Mouse (Mus musculus): ENCODE measurements around the gene 4933424G06Rik. TPM values are rescaled to one million over a fixed set of nuclear protein-coding genes. Genes with fewer than 3 reads are reported as not detected.
"Not testable (repeated sequence)": the region's sequence is repeated elsewhere in the genome, so short reads cannot be mapped to it uniquely, and the experiment has no call there.

4933424G06Rik gene
- total RNA-seq (2014; rRNA removed), result not detected in 2 replicates
- polyA plus RNA-seq (2015; fragmentation: Nextera tagmentation; extraction: Ambion mirVana), result 0.81 and 2.1 TPM in 2 replicates

- ATAC-seq (ENCODE audit: low FRiP score) (peak; percentile 96), DNase-seq (ENCODE audit: low spot score) (peak; percentile 99)
- Histone ChIP-seq H3K4me2 (ENCODE audit: low read depth, low read length, poor library complexity, severe bottlenecking) (peak within 1 kb of the TSS; percentile 81), H3K9me3 (ENCODE audit: low read length) (no peaks in the 10 kb centered on the region), H3K4me1 (ENCODE audit: insufficient read depth, low read length) (no peaks in the 10 kb centered on the region; the same call in 1 of the 2 replicates), H3K4me3 (ENCODE audit: low read depth, low read length) (peak within 1 kb of the TSS; percentile 99), H3K36me3 (ENCODE audit: insufficient read depth, low read length) (peaks cover 23% of the 10 kb centered on the region), H3K27ac (ENCODE audit: low read depth, low read length) (peak within 1 kb of the TSS; percentile 86), H3K27me3 (ENCODE audit: insufficient read depth, low read length) (no peaks in the 10 kb centered on the region), H3K9ac (replicated peaks; ENCODE audit: low read length, poor library complexity, severe bottlenecking) (peak within 1 kb of the TSS; percentile 93)
- no peak for TF ChIP-seq CTCF (IDR thresholded peaks at IDR 0.05)
- WGBS, result under 1% methylated on average over 28 of the region's 29 CpGs
These were observed at the start of gene 4933424G06Rik for GRCm38 (mm10) chr1:36709854-36710280. Gene 4933424G06Rik, plus strand, starts transcription at chr1:36710149.

DNA sequence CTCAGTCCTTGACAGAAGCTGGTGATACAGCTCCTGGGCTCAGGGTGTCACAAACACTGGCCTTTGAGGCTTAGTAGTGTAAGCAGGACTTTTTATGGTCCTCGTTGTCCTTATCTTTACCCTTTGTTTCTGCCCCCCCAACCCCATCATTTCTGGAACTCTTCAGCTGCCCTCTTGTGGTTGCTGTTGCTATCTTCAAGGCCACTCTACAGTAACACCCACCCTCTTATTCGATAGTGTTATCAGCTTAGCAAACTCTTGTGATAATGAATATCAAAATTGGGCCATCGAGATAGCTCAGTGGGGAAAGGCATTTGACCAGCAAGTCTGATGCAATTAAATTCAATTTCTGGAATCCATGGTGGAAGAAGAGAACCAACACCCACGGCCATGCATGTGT, 45.5 kb upstream of the 4933424G06Rik start:
- no peak overlapping the region for H3K9ac ChIP-seq (replicated peaks; ENCODE audit: low read length, poor library complexity, severe bottlenecking)
- peak; percentile 65 for TF ChIP-seq CTCF (IDR thresholded peaks at IDR 0.05)
- WGBS, result 76% methylated on average over 4 of the region's 4 CpGs
- peak; percentile 37 for DNase-seq (ENCODE audit: low spot score)
- no peak overlapping the region for H3K4me2 ChIP-seq (ENCODE audit: low read depth, low read length, poor library complexity, severe bottlenecking)
- no peak overlapping the region for H3K27ac ChIP-seq (ENCODE audit: low read depth, low read length)
- H3K9me3 ChIP-seq (ENCODE audit: low read length), result no peaks in the 10 kb centered on the region
- H3K36me3 ChIP-seq (ENCODE audit: insufficient read depth, low read length), result no peaks in the 10 kb centered on the region
- no peaks in the 10 kb centered on the region for H3K27me3 ChIP-seq (ENCODE audit: insufficient read depth, low read length)
- H3K4me3 ChIP-seq (ENCODE audit: low read depth, low read length), result no peak overlapping the region
- no peak for ATAC-seq (ENCODE audit: low FRiP score)
- no peaks in the 10 kb centered on the region for H3K4me1 ChIP-seq (ENCODE audit: insufficient read depth, low read length)

GRCm38 (mm10) chr1:36665165-36665723, 44.7 kb upstream of the 4933424G06Rik start:
- no peaks in the 10 kb centered on the region for H3K27me3 ChIP-seq (ENCODE audit: insufficient read depth, low read length)
- WGBS, result 71% methylated on average over 11 of the region's 11 CpGs
- TF ChIP-seq CTCF (IDR thresholded peaks at IDR 0.05), result no peak

GRCm38 (mm10) chr1:36665934-36666333, 44.0 kb upstream of the 4933424G06Rik start:
- ATAC-seq (ENCODE audit: low FRiP score) (no peak), DNase-seq (ENCODE audit: low spot score) (no peak)
- Histone ChIP-seq H3K9ac (replicated peaks; ENCODE audit: low read length, poor library complexity, severe bottlenecking) (no peak overlapping the region), H3K27me3 (ENCODE audit: insufficient read depth, low read length) (no peaks in the 10 kb centered on the region), H3K4me3 (ENCODE audit: low read depth, low read length) (no peak overlapping the region), H3K4me2 (ENCODE audit: low read depth, low read length, poor library complexity, severe bottlenecking) (no peak overlapping the region), H3K9me3 (ENCODE audit: low read length) (no peaks in the 10 kb centered on the region), H3K36me3 (ENCODE audit: insufficient read depth, low read length) (no peaks in the 10 kb centered on the region), H3K4me1 (ENCODE audit: insufficient read depth, low read length) (no peaks in the 10 kb centered on the region), H3K27ac (ENCODE audit: low read depth, low read length) (no peak overlapping the region)
- no peak for TF ChIP-seq CTCF (IDR thresholded peaks at IDR 0.05)
- WGBS, result 67% methylated on average over 4 of the region's 4 CpGs

More at GRCm38 (mm10) chr1:36665165-36665723, 44.7 kb upstream of the 4933424G06Rik start:
- Histone ChIP-seq H3K27ac (ENCODE audit: low read depth, low read length) (no peak overlapping the region), H3K4me2 (ENCODE audit: low read depth, low read length, poor library complexity, severe bottlenecking) (no peak overlapping the region), H3K9me3 (ENCODE audit: low read length) (no peaks in the 10 kb centered on the region), H3K36me3 (ENCODE audit: insufficient read depth, low read length) (no peaks in the 10 kb centered on the region), H3K4me3 (ENCODE audit: low read depth, low read length) (no peak overlapping the region), H3K9ac (replicated peaks; ENCODE audit: low read length, poor library complexity, severe bottlenecking) (no peak overlapping the region), H3K4me1 (ENCODE audit: insufficient read depth, low read length) (no peaks in the 10 kb centered on the region)
- ATAC-seq (ENCODE audit: low FRiP score), result no peak
- no peak for DNase-seq (ENCODE audit: low spot score)

GRCm38 (mm10) chr1:36668007-36668406, 41.9 kb upstream of the 4933424G06Rik start:
- ATAC-seq (ENCODE audit: low FRiP score); H3K9ac ChIP-seq (replicated peaks; ENCODE audit: low read length, poor library complexity, severe bottlenecking): not testable (repeated sequence)
- 77% methylated on average over 4 of the region's 4 CpGs for WGBS

DNA sequence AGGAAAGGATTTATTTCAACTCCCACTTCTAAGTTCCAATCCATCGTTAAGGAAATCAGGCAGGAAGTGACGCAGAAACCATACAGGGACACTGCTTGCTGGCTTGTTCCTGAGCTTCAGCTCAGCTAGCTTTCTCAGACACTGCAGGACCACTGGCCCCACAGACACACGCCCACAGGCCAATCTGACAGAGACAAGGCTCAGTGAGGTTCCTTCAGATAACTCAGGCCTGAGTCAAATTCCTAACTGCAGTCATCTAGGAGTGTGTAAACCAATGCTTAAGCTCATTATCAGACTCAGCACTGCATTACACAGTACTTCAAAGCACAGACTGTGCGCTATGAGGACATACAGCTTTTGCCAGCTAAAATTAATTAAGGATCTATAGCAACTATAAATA, 39.7 kb upstream of the 4933424G06Rik start:
- no peak for DNase-seq (ENCODE audit: low spot score)
- no peaks in the 10 kb centered on the region for H3K27me3 ChIP-seq (ENCODE audit: insufficient read depth, low read length)
- no peaks in the 10 kb centered on the region for H3K9me3 ChIP-seq (ENCODE audit: low read length)
- 74% methylated on average over 4 of the region's 4 CpGs for WGBS
- no peak overlapping the region for H3K4me3 ChIP-seq (ENCODE audit: low read depth, low read length)
- no peak overlapping the region for H3K27ac ChIP-seq (ENCODE audit: low read depth, low read length)
- H3K4me2 ChIP-seq (ENCODE audit: low read depth, low read length, poor library complexity, severe bottlenecking), result no peak overlapping the region
- ATAC-seq (ENCODE audit: low FRiP score), result no peak
- no peaks in the 10 kb centered on the region for H3K36me3 ChIP-seq (ENCODE audit: insufficient read depth, low read length)
- no peak for TF ChIP-seq CTCF (IDR thresholded peaks at IDR 0.05)
- no peaks in the 10 kb centered on the region for H3K4me1 ChIP-seq (ENCODE audit: insufficient read depth, low read length)
- H3K9ac ChIP-seq (replicated peaks; ENCODE audit: low read length, poor library complexity, severe bottlenecking), result no peak overlapping the region

More at GRCm38 (mm10) chr1:36668007-36668406, 41.9 kb upstream of the 4933424G06Rik start:
- not testable (repeated sequence) for H3K9me3 ChIP-seq (ENCODE audit: low read length); H3K4me1 ChIP-seq (ENCODE audit: insufficient read depth, low read length); H3K4me2 ChIP-seq (ENCODE audit: low read depth, low read length, poor library complexity, severe bottlenecking); DNase-seq (ENCODE audit: low spot score); H3K4me3 ChIP-seq (ENCODE audit: low read depth, low read length); H3K27ac ChIP-seq (ENCODE audit: low read depth, low read length); H3K36me3 ChIP-seq (ENCODE audit: insufficient read depth, low read length); H3K27me3 ChIP-seq (ENCODE audit: insufficient read depth, low read length)
